Mouse (Mus musculus): Measurements from ENCODE around the gene Vstm2b. TPM values are rescaled to one million over a fixed set of nuclear protein-coding genes. Genes with fewer than 3 reads are reported as not detected.

Vstm2b gene
- polyA plus RNA-seq, 1 experiment from 2014 or later: 7.9 TPM

DNA sequence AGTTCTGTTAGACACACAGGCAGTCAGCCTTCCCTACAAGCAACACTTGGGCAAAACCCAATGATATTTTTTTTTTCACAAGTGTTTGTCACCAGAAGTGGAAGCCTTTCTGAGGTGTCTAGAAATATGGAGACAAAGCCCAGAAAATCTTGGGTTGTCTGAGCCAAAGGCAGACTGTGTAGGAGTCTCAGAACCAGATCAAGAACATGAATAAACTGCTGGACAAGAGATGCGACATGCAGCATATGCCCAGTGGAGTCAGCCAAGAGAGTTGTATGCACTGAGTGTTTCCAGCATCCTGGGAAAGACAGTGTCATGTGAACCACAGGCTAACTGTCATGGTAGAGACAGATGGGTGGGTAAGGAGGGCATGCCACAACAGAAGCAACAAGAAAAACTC lies 41.2 kb downstream of the Vstm2b start:
- no peaks in the 10 kb centered on the region for H3K9me3 ChIP-seq (ENCODE audit: control insufficient read depth, low read length)
- no peaks in the 10 kb centered on the region for H3K27me3 ChIP-seq (ENCODE audit: control insufficient read depth, insufficient read depth, low read length)
- H3K4me2 ChIP-seq (ENCODE audit: low read depth): no peak overlapping the region
- H3K4me1 ChIP-seq (ENCODE audit: control insufficient read depth, insufficient read depth, low read length): no peaks in the 10 kb centered on the region
- H3K4me3 ChIP-seq (ENCODE audit: low read depth, low read length): no peak overlapping the region
- no peaks in the 10 kb centered on the region for H3K36me3 ChIP-seq (ENCODE audit: control insufficient read depth, insufficient read depth, low read length)
- 89% methylated on average over 1 of the region's 1 CpGs for WGBS
- no peak overlapping the region for H3K27ac ChIP-seq (ENCODE audit: low read depth, low read length)
- DNase-seq (ENCODE audit: low spot score): no peak
- no peak for ATAC-seq (ENCODE audit: insufficient read depth, low FRiP score, low TSS enrichment)
- H3K9ac ChIP-seq (ENCODE audit: low read length): no peak overlapping the region

DNA sequence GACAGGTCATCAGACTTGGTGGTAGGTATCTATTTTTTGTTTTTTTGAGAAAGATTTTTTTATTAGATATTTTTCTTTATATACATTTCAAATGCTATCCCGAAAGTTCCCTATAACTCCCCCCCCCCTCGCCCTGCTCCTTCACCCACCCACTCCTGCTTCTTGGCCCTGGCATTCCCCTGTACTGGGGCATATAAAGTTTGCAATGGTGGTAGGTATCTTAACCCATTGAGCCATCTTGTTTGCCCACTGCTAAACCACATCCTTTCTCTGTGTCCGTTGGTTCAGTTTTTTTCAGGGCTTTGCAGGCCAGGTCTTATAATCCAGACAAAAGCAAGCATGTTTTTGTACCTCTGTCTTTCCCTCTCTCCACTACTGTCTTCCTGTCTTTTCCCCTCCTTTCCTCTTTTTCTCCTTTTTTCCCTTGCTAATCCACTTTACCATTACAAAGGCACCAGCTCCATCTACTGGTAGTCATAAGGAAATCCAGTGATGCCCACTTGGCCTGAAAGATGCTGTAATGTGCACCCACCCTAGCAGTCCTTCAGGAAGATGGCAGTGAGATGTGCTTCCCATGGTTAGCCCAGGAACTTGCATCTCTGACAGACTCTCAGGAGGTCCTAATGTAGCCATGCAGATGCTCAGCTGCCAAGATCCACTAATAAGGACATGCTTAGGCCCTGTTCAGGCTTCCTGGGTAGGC lies 44.3 kb downstream of the Vstm2b start:
- 61% methylated on average over 3 of the region's 3 CpGs for WGBS

More for the DNA sequence above, 44.3 kb downstream of the Vstm2b start:
- Histone ChIP-seq H3K27me3 (ENCODE audit: control insufficient read depth, insufficient read depth, low read length) (no peaks in the 10 kb centered on the region), H3K9ac (ENCODE audit: low read length) (no peak overlapping the region), H3K9me3 (ENCODE audit: control insufficient read depth, low read length) (no peaks in the 10 kb centered on the region), H3K4me1 (ENCODE audit: control insufficient read depth, insufficient read depth, low read length) (no peaks in the 10 kb centered on the region), H3K36me3 (ENCODE audit: control insufficient read depth, insufficient read depth, low read length) (no peaks in the 10 kb centered on the region), H3K27ac (ENCODE audit: low read depth, low read length) (no peak overlapping the region), H3K4me3 (ENCODE audit: low read depth, low read length) (no peak overlapping the region), H3K4me2 (ENCODE audit: low read depth) (no peak overlapping the region)
- ATAC-seq (ENCODE audit: insufficient read depth, low FRiP score, low TSS enrichment) (no peak), DNase-seq (ENCODE audit: low spot score) (peak; percentile 29)

Other genes starting within 250 kb of the Vstm2b start
- not detected in 2 replicates for gene 4930433I11Rik, start 89.2 kb downstream of the Vstm2b start, polyA plus RNA-seq (2014; fragmentation: Nextera tagmentation; extraction: Ambion mirVana)
- gene Gm4884, start 134.4 kb downstream of the Vstm2b start, polyA plus RNA-seq (2014; fragmentation: Nextera tagmentation; extraction: Ambion mirVana): not detected in 2 replicates